ENCODE assay signal across 8 mouse cellular contexts in the genomic region with DNA sequence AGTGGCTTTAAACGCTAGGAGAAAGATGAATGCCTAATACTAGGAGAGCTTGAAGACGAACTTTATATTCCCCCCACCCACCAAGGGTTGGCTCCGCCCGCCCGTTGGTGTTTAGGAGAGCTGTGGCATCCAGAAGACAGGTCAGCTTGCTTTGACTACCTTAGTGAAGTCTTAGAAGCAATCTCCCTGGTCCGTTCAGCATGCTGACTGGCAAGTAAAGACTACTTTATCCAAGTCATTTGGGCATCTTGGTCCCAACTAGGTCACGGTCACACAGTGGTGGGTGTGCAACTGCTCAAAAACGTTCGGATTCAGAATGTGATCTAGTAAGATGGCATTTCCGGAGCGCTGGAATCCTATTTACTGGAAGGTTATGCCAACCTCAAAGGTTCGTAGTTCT. TPM values are rescaled to one million over a fixed set of nuclear protein-coding genes. Genes with fewer than 3 reads are reported as not detected.
DNase-seq lines count a peak whose midpoint lies in the region; TF ChIP-seq lines count a peak whose summit lies in the region.

A gene (minus strand): TSS at position 273 of the 400 bp plus-strand sequence.

- H3K9ac ChIP-seq in heart, adult 2 months (ENCODE audit: low read depth, low read length) = peak within 1 kb of the TSS; percentile 96

- no peaks in the 10 kb centered on the region for H3K27me3 ChIP-seq in heart, adult 2 months (ENCODE audit: control insufficient read depth, insufficient read depth, low read length)
- no peaks in the 10 kb centered on the region for H3K27me3 ChIP-seq in kidney, adult 2 months (replicated peaks; ENCODE audit: control insufficient read depth, insufficient read depth, low read length)
- H3K27me3 ChIP-seq in myocyte (ENCODE audit: control insufficient read depth, insufficient read depth, insufficient read length) = no peaks in the 10 kb centered on the region

- DNase-seq in CD4-positive helper T cell, adult 2 months (ENCODE audit: low read depth, low spot score) = peak; percentile 37
- peak; percentile 35 for DNase-seq in ZHBTc4 (ENCODE audit: low read depth, low spot score)
- DNase-seq in embryo, embryonic 11 days = peak; percentile 60
- peak; percentile 28 to 55 for DNase-seq in heart, adult 2 months
- peak; percentile 47 for DNase-seq in kidney, adult 2 months
- peak; percentile 57 for DNase-seq in liver
- peak; percentile 38 for DNase-seq in thymus, postnatal 25 days

- H3K36me3 ChIP-seq in heart, adult 2 months (ENCODE audit: control insufficient read depth, insufficient read depth, low read length) = peaks cover 7% of the 10 kb centered on the region; the same call in 1 of the 2 replicates
- H3K36me3 ChIP-seq in kidney, adult 2 months (ENCODE audit: control insufficient read depth, insufficient read depth, low read length) = no peaks in the 10 kb centered on the region
- no peaks in the 10 kb centered on the region for H3K36me3 ChIP-seq in myocyte (ENCODE audit: control insufficient read depth, insufficient read depth)

- no peaks in the 10 kb centered on the region; the same call in 1 of the 2 replicates for H3K79me2 ChIP-seq in heart, adult 2 months (replicated peaks; ENCODE audit: control insufficient read depth, insufficient read depth, low read length)
- peaks cover 41% of the 10 kb centered on the region for H3K79me2 ChIP-seq in myocyte (ENCODE audit: control insufficient read depth, insufficient read depth)

- H3K4me1 ChIP-seq in heart, adult 2 months (ENCODE audit: control insufficient read depth, insufficient read depth, low read length) = peaks cover 12% of the 10 kb centered on the region
- peaks cover 12% of the 10 kb centered on the region; the same call in 1 of the 2 replicates for H3K4me1 ChIP-seq in kidney, adult 2 months (ENCODE audit: control insufficient read depth, insufficient read depth, low read length)

- peak within 1 kb of the TSS; percentile 69 for H3K4me3 ChIP-seq in heart, adult 2 months
- H3K4me3 ChIP-seq in kidney, adult 2 months (ENCODE audit: insufficient read depth, low read depth, low read length) = peak within 1 kb of the TSS; percentile 79
- H3K4me3 ChIP-seq in myocyte = peak within 1 kb of the TSS; percentile 38

- intact Hi-C loops in heart, adult 2 months (cut with DNase I) = loop anchor here (5.0 kb wide), 3 partner anchors 159 to 229 kb away; a partner anchor contains a TSS

- peak within 1 kb of the TSS; percentile 79 for H3K4me2 ChIP-seq in myocyte (ENCODE audit: low read depth)

- no peak for TF ChIP-seq CTCF in heart, adult 2 months (IDR thresholded peaks at IDR 0.05)
- no peak for TF ChIP-seq CTCF in kidney, adult 2 months (conservative IDR thresholded peaks at IDR 0.05; ENCODE audit: insufficient read depth, insufficient read length, low read depth, low read length)

- no peak for TF ChIP-seq EP300 in heart, adult 2 months (IDR thresholded peaks at IDR 0.05; ENCODE audit: insufficient read depth, low read depth, low read length)

- TF ChIP-seq POLR2A in heart, adult 2 months (IDR thresholded peaks at IDR 0.05; ENCODE audit: insufficient read depth, low read depth, low read length) = no peak
- TF ChIP-seq POLR2A in kidney, adult 2 months (IDR thresholded peaks at IDR 0.05; ENCODE audit: low read depth, low read length) = no peak
- no peak for TF ChIP-seq POLR2A in myocyte (IDR thresholded peaks at IDR 0.05; ENCODE audit: insufficient read length, low read depth)

- peak within 1 kb of the TSS; percentile 41 for H3ac ChIP-seq in myocyte (ENCODE audit: control insufficient read depth, insufficient read length)

- H3K27ac ChIP-seq in heart, adult 2 months = peak within 1 kb of the TSS; percentile 90
- H3K27ac ChIP-seq in kidney, adult 2 months (ENCODE audit: insufficient read depth, low read depth, low read length) = peak within 1 kb of the TSS; percentile 72

- WGBS in heart, adult 2 months = 5% methylated on average over 12 of the region's 12 CpGs
- WGBS in kidney, adult 2 months = 2% methylated on average over 12 of the region's 12 CpGs

TF ChIP-seq in myocyte, 11 proteins besides CTCF, POLR2A, EP300 and RAD21:
- no peak for TF ChIP-seq E2F4 (IDR thresholded peaks at IDR 0.05; ENCODE audit: insufficient read depth)
- TF ChIP-seq MAX (IDR thresholded peaks at IDR 0.05; ENCODE audit: low read depth) = no peak
- TF ChIP-seq TCF12 (IDR thresholded peaks at IDR 0.05; ENCODE audit: insufficient read depth, poor library complexity, severe bottlenecking) = no peak
- no peak for TF ChIP-seq POLR2AphosphoS2 (IDR thresholded peaks at IDR 0.05; ENCODE audit: insufficient read length, low read depth)
- TF ChIP-seq MYOD1 (IDR thresholded peaks at IDR 0.05; ENCODE audit: control insufficient read depth in 1 of 3, insufficient read length in 2 of 3, low read depth in 2 of 3) = no peak
- TF ChIP-seq SRF (IDR thresholded peaks at IDR 0.05; ENCODE audit: control insufficient read depth, insufficient read length, low read depth) = no peak

RNA-seq across cellular contexts. Expression of the gene that starts here (rescaled TPM):
- total RNA-seq in heart, adult 2 months (2021) = 10 to 100 TPM; 30.8 to 33.2 TPM
- 29.8 and 36.2 TPM in 2 replicates for polyA plus RNA-seq in heart, adult 2 months (2012; rRNA removed)
- 38.1 and 38.7 TPM in 2 replicates for polyA plus RNA-seq in kidney, adult 2 months (2012; rRNA removed)
- polyA plus RNA-seq in myocyte (2012; fragmentation: generic; extraction: Trizol) = 21.4 TPM

Comparison
In these comparisons a context has a peak if more than half of its experiments do, and no peak if none do; other contexts are left out.
1. Peak in every context shown above with its lines: DNase-seq, H3K4me3 ChIP-seq and H3K27ac ChIP-seq.